Mouse (Mus musculus) limb, embryonic 15.5 days (tissue): ENCODE data around the gene Tmem199. TPM values are rescaled to one million over a fixed set of nuclear protein-coding genes. Genes with fewer than 3 reads are reported as not detected.

Experiments used
- ATAC-seq: fragments of 200-750 bp; cut with Nextera tagmentation; 2 replicates; pipeline ENCODE4 v1.8.0; 2017; ENCODE audit warnings: low read depth, moderate TSS enrichment; ENCODE audit not compliant: insufficient number of reproducible peaks, low FRiP score, low TSS enrichment
- H3K27ac ChIP-seq: fragments of 300-500 bp; sonication (generic); 2 replicates; pipeline ENCODE4 v1.5.1; 2015; ENCODE audit warnings: moderate library complexity, mild to moderate bottlenecking, inconsistent platforms
- H3K27me3 ChIP-seq: fragments of 300-500 bp; sonication (generic); 2 replicates; pipeline ENCODE4 v1.6.1; 2015; ENCODE audit warnings: inconsistent platforms
- H3K36me3 ChIP-seq: fragments of 300-500 bp; sonication (generic); 2 replicates; pipeline ENCODE4 v1.6.1; 2015; ENCODE audit warnings: inconsistent platforms
- H3K4me1 ChIP-seq: fragments of 300-500 bp; sonication (generic); 2 replicates; pipeline ENCODE4 v1.6.1; 2015; ENCODE audit warnings: inconsistent platforms
- H3K4me2 ChIP-seq: fragments of 300-500 bp; sonication (generic); 2 replicates; pipeline ENCODE4 v1.6.1; 2015; ENCODE audit warnings: mild to moderate bottlenecking, inconsistent platforms
- H3K4me3 ChIP-seq: fragments of 300-500 bp; sonication (generic); 2 replicates; pipeline ENCODE4 v1.5.1; 2015; ENCODE audit warnings: mild to moderate bottlenecking, inconsistent platforms
- H3K9ac ChIP-seq: fragments of 300-500 bp; sonication (generic); 2 replicates; pipeline ENCODE4 v1.6.1; 2015; ENCODE audit warnings: inconsistent platforms
- H3K9me3 ChIP-seq: fragments of 300-500 bp; sonication (generic); 2 replicates; pipeline ENCODE4 v1.6.1; 2016; ENCODE audit warnings: inconsistent platforms
- WGBS: fragments of 180-500 bp; shearing (Covaris S2); methylation state at CpG from one replicate; pipeline ENCODE4 v1.1.7; 2015; 5-methylcytosine and 5-hydroxymethylcytosine counted together
- polyA plus RNA-seq: library from polyadenylated mRNA; unstranded; fragments of >200 nt; fragmentation: Nextera tagmentation; extraction: Ambion mirVana; gene quantifications from 2 replicates; pipeline ENCODE4 v1.2.1, GENCODE M21; 2015

Gene Tmem199
- polyA plus RNA-seq, 1 experiment from 2014 or later, result 39.7 TPM

DNA sequence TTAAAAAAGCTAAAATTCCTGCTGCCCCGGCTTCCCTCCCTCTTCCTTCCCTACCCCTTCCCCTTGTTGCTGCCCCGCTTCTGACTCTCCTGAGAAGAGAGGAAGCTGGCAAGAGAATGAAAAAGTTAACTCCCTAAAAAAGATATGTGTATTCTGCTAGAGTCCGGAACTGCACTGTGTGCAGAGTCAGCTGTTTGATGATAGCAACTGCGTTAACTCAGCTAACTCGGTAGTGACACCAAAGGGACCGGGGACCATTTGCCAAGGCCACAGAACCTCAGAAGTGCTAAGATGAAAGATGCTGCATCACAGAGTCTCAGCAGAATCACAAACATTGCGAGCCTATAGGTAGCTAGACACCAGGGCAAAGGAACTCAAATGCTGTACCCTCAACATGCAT is 44.5 kb downstream of the Tmem199 start:
- no peak overlapping the region for H3K9ac ChIP-seq
- no peak overlapping the region for H3K27ac ChIP-seq
- H3K4me3 ChIP-seq, result no peak overlapping the region
- H3K36me3 ChIP-seq, result peaks cover 14% of the 10 kb centered on the region; the same call in 1 of the 2 replicates
- no peaks in the 10 kb centered on the region for H3K9me3 ChIP-seq
- H3K4me1 ChIP-seq, result peaks cover 17% of the 10 kb centered on the region
- no peak for ATAC-seq
- 68% methylated on average over 7 of the region's 7 CpGs for WGBS
- no peaks in the 10 kb centered on the region for H3K27me3 ChIP-seq
- no peak overlapping the region for H3K4me2 ChIP-seq

DNA sequence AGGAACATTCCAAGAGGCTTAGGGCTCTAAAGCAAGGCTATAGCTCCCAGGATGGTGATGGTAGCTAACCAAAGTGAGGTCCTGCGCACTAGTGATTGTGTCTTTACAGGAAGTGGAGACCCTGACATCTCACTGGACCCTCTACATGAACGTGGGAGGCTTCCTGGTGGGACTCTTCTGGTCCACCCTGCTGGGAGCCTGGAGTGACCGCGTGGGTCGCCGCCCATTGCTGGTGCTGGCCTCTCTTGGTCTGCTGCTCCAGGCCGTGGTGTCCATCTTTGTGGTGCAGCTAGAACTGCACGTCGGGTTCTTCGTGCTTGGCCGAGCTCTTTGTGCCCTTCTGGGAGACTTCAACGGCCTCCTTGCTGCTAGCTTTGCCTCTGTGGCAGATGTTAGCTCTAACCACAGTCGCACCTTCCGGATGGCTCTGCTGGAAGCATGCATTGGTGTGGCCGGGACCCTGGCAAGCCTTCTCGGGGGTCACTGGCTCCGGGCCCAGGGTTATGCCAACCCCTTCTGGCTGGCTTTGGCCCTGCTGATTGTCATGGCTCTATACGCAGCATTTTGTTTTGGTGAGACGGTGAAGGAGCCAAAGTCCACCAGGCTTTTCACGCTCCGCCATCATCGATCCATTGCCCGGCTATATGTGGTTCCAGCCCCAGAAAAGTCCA is 45.6 kb downstream of the Tmem199 start:
- Histone ChIP-seq H3K27me3 (no peaks in the 10 kb centered on the region), H3K9ac (peak overlapping the region; percentile 52; the same call in 1 of the 2 replicates), H3K4me3 (peak overlapping the region; percentile 67), H3K4me2 (peak overlapping the region; percentile 76), H3K9me3 (no peaks in the 10 kb centered on the region), H3K4me1 (peaks cover 17% of the 10 kb centered on the region), H3K36me3 (peaks cover 9% of the 10 kb centered on the region; the same call in 1 of the 2 replicates), H3K27ac (peak overlapping the region; percentile 94)
- ATAC-seq, result peak; percentile 15; the same call in 1 of the 2 replicates
- WGBS, result 71% methylated on average over 23 of the region's 23 CpGs

DNA sequence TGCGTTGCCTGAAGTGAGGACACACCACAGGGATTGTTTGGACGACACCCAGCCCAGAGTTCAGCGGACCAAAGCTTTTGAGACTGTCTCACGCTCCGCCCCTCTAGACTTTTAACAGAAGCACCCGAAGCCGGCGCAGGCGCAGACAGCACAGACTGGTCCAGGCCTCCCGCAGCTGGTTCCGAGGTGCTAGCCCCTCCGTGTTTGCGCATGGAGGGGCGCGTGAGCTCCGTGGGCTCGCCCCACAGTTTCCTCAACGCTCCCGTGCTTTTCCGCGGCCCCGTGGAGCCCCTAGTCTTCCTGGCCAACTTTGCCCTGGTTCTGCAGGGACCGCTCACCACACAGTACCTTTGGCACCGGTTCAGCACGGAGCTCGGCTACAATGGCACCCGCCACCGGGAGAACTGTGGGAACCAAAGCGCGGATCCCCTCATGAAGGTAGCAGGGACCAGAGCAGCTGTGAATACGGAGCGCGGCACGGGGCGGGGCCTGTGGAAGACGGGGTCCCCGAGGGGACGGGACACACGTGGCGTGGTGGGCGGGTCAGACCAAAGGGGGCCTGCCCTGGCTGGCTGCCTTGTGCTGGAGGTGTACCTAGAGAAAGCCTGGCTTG is 46.3 kb downstream of the Tmem199 start, which contains the start of gene Slc46a1:
TSS of gene Slc46a1 (plus strand) at position 130 of the 613 bp plus-strand sequence.
- Histone ChIP-seq H3K4me1 (peaks cover 17% of the 10 kb centered on the region), H3K27ac (peak within 1 kb of the TSS; percentile 94), H3K27me3 (no peaks in the 10 kb centered on the region), H3K9ac (peak within 1 kb of the TSS; percentile 52), H3K4me3 (peak within 1 kb of the TSS; percentile 67), H3K9me3 (no peaks in the 10 kb centered on the region), H3K36me3 (peaks cover 3% of the 10 kb centered on the region; the same call in 1 of the 2 replicates), H3K4me2 (peak within 1 kb of the TSS; percentile 76)
- under 1% methylated on average over 41 of the region's 41 CpGs for WGBS
- peak; percentile 94 for ATAC-seq

DNA sequence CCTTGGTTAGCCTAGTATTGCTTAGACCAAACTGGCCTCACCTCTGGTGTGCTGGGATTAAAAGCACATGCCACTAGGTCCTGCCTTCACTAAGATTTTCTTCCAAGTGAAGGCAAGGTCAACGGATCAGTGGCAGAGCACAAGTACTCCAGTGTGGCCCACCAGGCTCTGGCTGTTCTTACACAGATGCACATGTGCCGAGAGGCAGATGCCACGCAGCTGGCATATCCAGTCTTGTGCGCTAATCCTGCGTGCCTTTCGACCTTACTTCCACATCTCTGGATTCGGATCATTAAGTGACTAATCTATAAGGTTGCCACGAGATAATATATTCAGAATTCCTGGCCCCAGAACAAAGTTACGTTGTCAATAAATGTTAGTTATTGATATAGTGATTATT is 46.9 kb downstream of the Tmem199 start:
- peak overlapping the region; percentile 67 for H3K4me3 ChIP-seq
- peak overlapping the region; percentile 76 for H3K4me2 ChIP-seq
- no peaks in the 10 kb centered on the region for H3K9me3 ChIP-seq
- 31% methylated on average over 9 of the region's 9 CpGs for WGBS
- H3K4me1 ChIP-seq, result peaks cover 17% of the 10 kb centered on the region
- H3K27me3 ChIP-seq, result no peaks in the 10 kb centered on the region
- peak overlapping the region; percentile 94 for H3K27ac ChIP-seq
- H3K36me3 ChIP-seq, result 0 out of 2 replicates have a peak, but pooled peaks cover 2% of the 10 kb centered on the region
- H3K9ac ChIP-seq, result peak overlapping the region; percentile 52; the same call in 1 of the 2 replicates
- ATAC-seq, result no peak

- no peak overlapping the region for H3K4me2 ChIP-seq
- 48% methylated on average over 13 of the region's 13 CpGs for WGBS
- H3K27ac ChIP-seq, result no peak overlapping the region
- no peaks in the 10 kb centered on the region for H3K36me3 ChIP-seq
- no peaks in the 10 kb centered on the region for H3K9me3 ChIP-seq
- peaks cover 17% of the 10 kb centered on the region for H3K4me1 ChIP-seq
- H3K27me3 ChIP-seq, result no peaks in the 10 kb centered on the region
- H3K4me3 ChIP-seq, result no peak overlapping the region
- H3K9ac ChIP-seq, result no peak overlapping the region
- no peak for ATAC-seq
Measured at GRCm38 (mm10) chr11:78463286-78464036, 48.5 kb downstream of the Tmem199 start.

GRCm38 (mm10) chr11:78462669-78463068 is 49.3 kb downstream of the Tmem199 start:
- ATAC-seq, result no peak
- H3K36me3 ChIP-seq, result no peaks in the 10 kb centered on the region
- no peak overlapping the region for H3K9ac ChIP-seq
- H3K27me3 ChIP-seq, result no peaks in the 10 kb centered on the region
- H3K9me3 ChIP-seq, result no peaks in the 10 kb centered on the region
- WGBS, result 58% methylated on average over 5 of the region's 5 CpGs
- H3K4me2 ChIP-seq, result no peak overlapping the region
- peaks cover 17% of the 10 kb centered on the region for H3K4me1 ChIP-seq
- no peak overlapping the region for H3K4me3 ChIP-seq
- H3K27ac ChIP-seq, result no peak overlapping the region

GRCm38 (mm10) chr11:78461894-78462293 is 50.1 kb downstream of the Tmem199 start:
- no peak overlapping the region for H3K27ac ChIP-seq
- no peak overlapping the region for H3K4me3 ChIP-seq
- H3K36me3 ChIP-seq, result no peaks in the 10 kb centered on the region
- H3K27me3 ChIP-seq, result no peaks in the 10 kb centered on the region
- peaks cover 16% of the 10 kb centered on the region for H3K4me1 ChIP-seq
- ATAC-seq, result no peak
- H3K9ac ChIP-seq, result no peak overlapping the region
- no peak overlapping the region for H3K4me2 ChIP-seq
- WGBS, result 63% methylated on average over 1 of the region's 1 CpGs
- H3K9me3 ChIP-seq, result no peaks in the 10 kb centered on the region

GRCm38 (mm10) chr11:78458740-78459139 is 53.2 kb downstream of the Tmem199 start:
- no peak for ATAC-seq
- WGBS, result 80% methylated on average over 17 of the region's 17 CpGs

More at GRCm38 (mm10) chr11:78458740-78459139, 53.2 kb downstream of the Tmem199 start:
- H3K27ac ChIP-seq, result no peak overlapping the region
- H3K36me3 ChIP-seq, result no peaks in the 10 kb centered on the region
- no peaks in the 10 kb centered on the region for H3K4me1 ChIP-seq
- H3K9me3 ChIP-seq, result no peaks in the 10 kb centered on the region
- no peak overlapping the region for H3K4me2 ChIP-seq
- no peak overlapping the region for H3K9ac ChIP-seq
- H3K4me3 ChIP-seq, result no peak overlapping the region
- no peaks in the 10 kb centered on the region for H3K27me3 ChIP-seq

Other genes with a start within 250 kb of the Tmem199 start
- 0.09 TPM in 1 of 2 replicates, not detected in the other for gene BC030499, start 221.3 kb downstream of the Tmem199 start, polyA plus RNA-seq
- gene Spag5, start 210.6 kb downstream of the Tmem199 start, polyA plus RNA-seq, result 26.3 and 29.5 TPM in 2 replicates
- 25.0 and 25.5 TPM in 2 replicates for gene Aldoc, start 189.2 kb downstream of the Tmem199 start, polyA plus RNA-seq
- 83.9 and 85.7 TPM in 2 replicates for gene Pigs, start 183.8 kb downstream of the Tmem199 start, polyA plus RNA-seq
- gene Unc119, start 168.7 kb downstream of the Tmem199 start, polyA plus RNA-seq, result 35.8 and 44.3 TPM in 2 replicates
- gene Foxn1, start 125.6 kb downstream of the Tmem199 start, polyA plus RNA-seq, result 3.1 and 3.5 TPM in 2 replicates
- gene Slc13a2, start 90.0 kb downstream of the Tmem199 start, polyA plus RNA-seq, result 0.10 TPM in 1 of 2 replicates, not detected in the other
- 20.2 and 21.3 TPM in 2 replicates for gene Slc46a1, start 46.5 kb downstream of the Tmem199 start, polyA plus RNA-seq
- gene Sarm1, start 14.4 kb downstream of the Tmem199 start, polyA plus RNA-seq, result 1.3 and 1.7 TPM in 2 replicates
- 1.7 and 2.7 TPM in 2 replicates for gene Vtn, start 13.1 kb downstream of the Tmem199 start, polyA plus RNA-seq
- gene Sebox, start 8.7 kb downstream of the Tmem199 start, polyA plus RNA-seq, result 0.22 TPM in 1 of 2 replicates, not detected in the other
- gene Poldip2, start within 50 bp of the Tmem199 start, polyA plus RNA-seq, result 163 and 177 TPM in 2 replicates
- 95.1 and 95.3 TPM in 2 replicates for gene Tnfaip1, start 24.2 kb upstream of the Tmem199 start, polyA plus RNA-seq
- gene Ift20, start 24.2 kb upstream of the Tmem199 start, polyA plus RNA-seq, result 196 and 206 TPM in 2 replicates
- 89.3 and 92.7 TPM in 2 replicates for gene Tmem97, start 38.6 kb upstream of the Tmem199 start, polyA plus RNA-seq
- gene Nlk, start 185.2 kb upstream of the Tmem199 start, polyA plus RNA-seq, result 8.6 and 9.5 TPM in 2 replicates
- gene Ccnq, start 239.6 kb upstream of the Tmem199 start, polyA plus RNA-seq, result 36.2 and 40.3 TPM in 2 replicates